Mouse (Mus musculus) gastrocnemius, adult 18-20 months (tissue): ENCODE measurements around the gene Sptbn4. TPM values are rescaled to one million over a fixed set of nuclear protein-coding genes. Genes with fewer than 3 reads are reported as not detected.

Source experiments
- DNase-seq: peaks from one replicate; pipeline ENCODE4 v3.0.0; 2021; ENCODE audit warnings: low spot score
- total RNA-seq, 2 experiments: library from RNA; stranded (reverse); gene quantifications; 2 replicates each; pipeline ENCODE4 v1.2.3; 2021

Sptbn4 gene
- total RNA-seq, 2 experiments from 2014 or later, result not detected

GRCm38 (mm10) chr7:27384134-27384533 lies 63.4 kb downstream of the Sptbn4 start:
- DNase-seq, result no peak

GRCm38 (mm10) chr7:27383233-27383632 lies 64.3 kb downstream of the Sptbn4 start:
- no peak for DNase-seq

DNA sequence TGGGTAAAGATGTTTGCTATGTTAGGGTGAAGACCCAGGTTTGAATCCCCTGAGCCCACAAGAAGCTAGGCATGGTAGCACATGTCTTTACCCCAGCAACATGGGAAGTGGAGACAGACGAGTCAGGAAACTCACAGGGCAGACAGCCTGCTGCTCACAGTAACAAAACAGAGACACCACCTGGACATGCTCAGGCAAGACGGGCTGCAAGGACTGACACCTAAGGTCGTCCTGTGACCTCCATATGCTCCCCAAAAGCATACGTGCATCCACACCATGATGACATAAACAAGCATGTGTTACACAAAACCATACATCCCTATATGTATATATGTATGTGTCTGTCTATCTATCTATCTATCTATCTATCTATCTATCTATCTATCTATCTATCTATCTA lies 65.9 kb downstream of the Sptbn4 start:
- no peak for DNase-seq

DNA sequence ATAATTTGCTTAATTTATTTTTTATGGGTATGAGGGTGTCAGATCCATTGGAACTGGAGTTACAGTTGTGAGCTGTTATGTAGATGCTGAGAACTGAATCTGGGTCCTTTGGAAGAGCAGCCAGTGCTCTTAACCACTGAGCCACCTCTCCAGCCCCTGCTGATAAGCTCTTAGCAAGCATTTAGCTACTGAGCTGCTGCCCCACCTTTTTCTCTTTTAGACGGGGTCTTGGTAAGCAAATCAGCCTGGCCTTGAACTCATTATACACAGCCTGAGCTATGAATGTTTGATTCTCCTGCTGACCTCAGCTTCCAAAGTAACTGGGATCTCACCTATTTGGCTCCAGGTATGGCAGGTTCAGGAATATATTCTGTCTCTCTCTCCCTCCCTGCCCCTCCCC lies 66.5 kb downstream of the Sptbn4 start:
- no peak for DNase-seq

DNA sequence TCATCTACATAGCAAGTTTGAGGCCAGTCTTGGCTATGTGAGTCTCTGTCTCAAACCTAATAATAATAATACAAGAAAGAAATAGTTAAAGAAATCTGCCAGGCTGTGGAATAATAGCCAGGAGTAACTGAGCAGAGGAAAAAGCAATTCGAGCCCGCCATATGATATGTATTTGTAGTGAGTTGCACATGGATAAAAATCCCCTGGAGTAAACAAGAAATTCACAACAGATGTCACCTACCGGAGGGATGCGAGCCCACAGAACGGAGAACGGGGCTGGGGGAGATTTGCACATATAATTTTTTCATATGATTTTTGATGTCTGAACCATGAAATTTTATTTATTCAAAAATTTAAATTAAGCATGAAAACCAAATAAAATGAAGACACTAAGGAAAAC lies 67.7 kb downstream of the Sptbn4 start:
- DNase-seq, result no peak

GRCm38 (mm10) chr7:27378431-27378830 lies 69.1 kb downstream of the Sptbn4 start:
- no peak for DNase-seq

- no peak for DNase-seq
Measured at GRCm38 (mm10) chr7:27375274-27375673, 72.2 kb downstream of the Sptbn4 start.

- no peak for DNase-seq
Measured at GRCm38 (mm10) chr7:27371715-27372462, 75.6 kb downstream of the Sptbn4 start.

- no peak for DNase-seq
Measured at GRCm38 (mm10) chr7:27369111-27369510, 78.4 kb downstream of the Sptbn4 start.

- DNase-seq, result no peak
Measured at GRCm38 (mm10) chr7:27367976-27368375, 79.5 kb downstream of the Sptbn4 start.

DNA sequence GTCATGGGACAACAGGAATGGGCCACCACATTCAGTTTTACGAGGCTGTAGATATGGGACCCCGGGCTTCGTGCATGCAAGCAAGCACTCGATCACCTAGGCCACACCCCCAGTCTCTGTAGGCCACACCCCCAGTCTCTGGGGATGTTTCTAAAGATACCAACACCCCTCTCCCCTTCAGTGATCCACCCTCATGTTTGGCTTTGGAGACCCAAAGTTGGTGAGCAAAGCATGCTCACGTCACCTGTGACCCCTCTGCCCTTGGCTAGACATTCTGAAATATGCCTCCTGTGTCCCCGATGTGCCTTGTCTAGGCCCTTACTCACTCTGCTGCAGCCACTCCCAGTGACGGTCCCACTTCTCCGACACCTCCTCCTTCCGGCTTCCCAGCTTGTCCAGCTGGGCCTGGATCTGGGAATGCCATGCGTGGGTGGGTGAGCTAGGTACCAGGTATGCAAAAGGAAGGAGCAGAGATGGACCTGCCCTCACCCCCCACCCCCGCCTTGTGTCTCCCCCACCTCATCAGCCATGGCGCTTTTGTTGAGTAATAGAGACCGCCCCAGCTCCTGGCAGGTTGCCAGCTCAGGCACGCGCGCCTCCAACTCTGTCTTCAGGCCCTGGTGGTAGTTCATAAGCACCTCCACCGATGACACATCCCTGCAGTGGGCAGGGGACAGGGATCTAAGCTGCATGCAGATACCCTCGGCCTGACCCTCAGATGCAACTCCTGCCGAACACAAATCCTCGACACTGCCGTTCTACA lies 81.2 kb downstream of the Sptbn4 start:
- no peak for DNase-seq

GRCm38 (mm10) chr7:27364379-27364778 lies 83.1 kb downstream of the Sptbn4 start:
- DNase-seq, result no peak

- DNase-seq, result peak; percentile 99
Measured at GRCm38 (mm10) chr7:27361283-27361946, 86.1 kb downstream of the Sptbn4 start.

GRCm38 (mm10) chr7:27360749-27361148 lies 86.7 kb downstream of the Sptbn4 start:
- no peak for DNase-seq

DNA sequence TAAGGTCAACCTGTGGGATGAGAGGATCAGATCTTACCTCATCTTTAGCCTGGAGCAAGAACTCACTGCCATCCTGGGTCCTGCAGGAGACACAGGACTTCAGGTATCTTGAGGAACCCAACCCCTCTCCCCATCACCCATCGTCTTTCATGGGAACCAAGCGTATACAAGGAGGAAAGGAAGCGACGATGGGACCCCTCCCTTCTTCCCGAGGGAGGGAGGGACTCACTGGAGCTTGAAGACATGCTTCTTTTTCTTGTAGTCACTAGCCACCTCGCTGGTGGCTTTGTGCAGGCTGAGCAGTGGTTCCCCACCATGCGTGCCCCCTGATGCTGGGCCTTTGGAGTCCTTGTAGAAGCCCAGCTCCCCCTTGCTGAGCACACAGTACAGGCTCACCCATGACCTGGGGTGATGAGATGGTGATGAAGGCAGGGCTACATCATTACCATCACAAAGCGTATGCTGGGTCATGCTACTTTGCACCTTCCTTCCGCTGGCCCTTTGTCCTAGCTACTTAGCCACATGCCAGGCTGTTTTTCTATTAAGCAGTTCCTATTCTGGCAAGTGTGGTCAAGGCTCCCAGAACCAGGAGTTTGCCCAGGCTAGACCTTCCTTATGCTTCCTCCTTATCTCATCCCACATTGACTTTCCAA lies 87.7 kb downstream of the Sptbn4 start:
- no peak for DNase-seq

DNA sequence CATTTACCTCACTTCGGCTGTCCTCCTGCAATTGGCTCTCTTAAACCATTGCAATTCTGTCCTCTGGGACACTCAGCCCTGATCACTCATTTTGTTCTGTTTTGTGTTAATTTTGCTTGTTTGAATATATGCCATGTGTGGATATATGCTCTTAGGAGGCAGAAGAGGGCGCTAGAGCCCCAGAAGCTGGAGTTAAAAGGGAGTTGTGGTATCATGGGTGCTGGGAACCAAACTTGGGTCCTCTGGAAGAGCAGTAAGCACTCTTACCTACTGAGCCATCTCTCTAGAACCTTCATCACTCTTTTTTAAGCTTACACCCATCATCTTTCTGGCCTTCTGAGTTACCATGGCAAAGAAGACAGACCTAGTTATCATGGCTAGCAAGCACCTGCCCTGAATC lies 88.3 kb downstream of the Sptbn4 start:
- no peak for DNase-seq

DNA sequence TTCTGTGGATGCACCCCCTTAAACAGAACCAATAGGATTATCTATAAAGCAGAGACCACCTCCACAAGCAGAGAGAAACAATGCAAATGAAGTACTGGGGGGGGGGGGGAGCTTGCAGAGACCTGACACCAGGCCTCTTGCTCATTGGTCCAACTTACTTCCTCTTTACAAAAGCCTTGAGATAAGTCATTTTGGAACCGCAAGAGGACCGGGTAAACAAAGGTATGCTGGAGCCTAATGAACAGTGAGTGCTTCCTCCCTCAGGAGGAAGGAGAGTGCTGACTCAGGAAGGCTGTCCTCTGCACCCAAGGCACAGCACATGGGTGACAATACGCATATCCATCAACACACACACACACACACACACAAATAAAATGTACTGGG lies 89.9 kb downstream of the Sptbn4 start:
- no peak for DNase-seq

DNA sequence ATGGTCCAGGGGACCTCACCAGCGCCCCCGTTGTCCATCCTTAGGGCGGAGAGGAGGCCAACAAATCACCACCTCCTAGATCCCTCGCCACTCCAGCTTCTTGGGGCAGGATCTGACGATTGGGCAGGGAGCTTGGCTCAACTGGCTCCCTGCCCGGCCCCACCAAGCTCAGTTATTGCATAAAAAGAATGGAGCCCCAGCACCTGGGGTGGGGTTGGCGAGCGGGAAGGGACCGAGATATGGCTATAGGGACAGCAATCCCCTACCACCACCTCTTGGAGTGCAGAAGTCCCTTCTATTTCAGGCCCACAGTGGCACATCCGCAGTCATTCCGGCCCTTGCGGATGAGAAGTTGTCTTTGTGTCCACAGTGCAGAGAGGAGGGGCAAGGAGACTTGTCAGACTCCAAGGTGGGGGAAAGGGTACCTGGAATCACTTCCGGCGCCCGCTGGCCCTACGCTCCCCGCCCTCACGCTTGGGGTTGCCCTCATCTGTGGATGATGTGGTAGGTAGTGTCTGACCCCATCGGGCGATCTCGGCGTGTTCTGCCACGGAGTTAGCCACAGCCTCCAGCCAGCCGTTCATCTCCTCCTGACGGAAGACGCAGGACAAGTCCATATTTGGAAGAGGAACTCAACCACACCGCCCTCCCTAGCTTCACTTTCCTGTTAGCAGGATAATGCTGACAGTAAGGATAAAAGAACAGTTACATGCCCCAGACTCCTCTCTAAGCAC lies 90.5 kb downstream of the Sptbn4 start, which contains the start of gene Gm20479:
Gm20479 (minus strand) TSS at position 559 of the 734 bp plus-strand sequence.
- no peak for DNase-seq

- no peak for DNase-seq
Measured at GRCm38 (mm10) chr7:27356248-27356647, 91.2 kb downstream of the Sptbn4 start.

GRCm38 (mm10) chr7:27355745-27356240 lies 91.7 kb downstream of the Sptbn4 start, which contains the start of gene Shkbp1:
Gene Shkbp1 (minus strand): TSS chr7:27356019.
- DNase-seq, result peak; percentile 88

GRCm38 (mm10) chr7:27355261-27355660 lies 92.2 kb downstream of the Sptbn4 start:
- no peak for DNase-seq
